1 mouse cellular context compared by ENCODE assay signal in the genomic region with DNA sequence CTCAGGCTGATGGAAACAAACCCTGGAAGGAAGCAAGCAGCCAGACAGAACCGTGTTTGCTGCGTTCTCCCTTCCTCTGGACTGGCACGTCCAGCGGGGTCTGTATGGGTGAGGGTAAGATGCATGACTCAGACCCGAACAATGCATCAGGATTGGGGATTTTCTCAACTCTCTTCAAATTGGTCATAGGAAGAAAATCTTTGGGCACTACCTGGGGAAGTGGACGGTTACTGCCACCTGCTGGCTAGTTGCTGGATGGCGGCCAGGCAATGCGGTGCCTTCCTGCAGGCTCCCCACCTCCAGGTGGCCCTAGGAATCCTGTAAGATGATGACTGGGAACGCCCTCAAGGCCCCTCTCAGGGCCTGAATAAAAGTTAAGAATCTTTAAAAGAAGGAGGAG.
A peak's percentile ranks its signal among the peaks of the same experiment; 100 is the strongest.
TF ChIP-seq lines count a peak whose summit lies in the region.

No protein-coding gene starts in this region.

TF ChIP-seq in MEL, 35 proteins besides CTCF, POLR2A, EP300 and RAD21 (continued from another document):
- TF ChIP-seq TCF12 (IDR thresholded peaks at IDR 0.05; ENCODE audit: low read depth, low read length) (no peak), GATA1 (IDR thresholded peaks at IDR 0.05; ENCODE audit: low read depth, low read length) (no peak), E2F4 (IDR thresholded peaks at IDR 0.05; ENCODE audit: borderline replicate concordance, low read depth, low read length) (no peak), KAT2A (conservative IDR thresholded peaks at IDR 0.05; ENCODE audit: low read depth, low read length) (no peak), MYC (IDR thresholded peaks at IDR 0.05; ENCODE audit: low read depth, low read length) (0 out of 2 replicates have a peak, but pooled peaks have one; percentile 37), MEF2A (IDR thresholded peaks at IDR 0.05; ENCODE audit: extremely low read depth, insufficient replicate concordance, low read depth, low read length, poor library complexity, severe bottlenecking) (no peak), NELFE (IDR thresholded peaks at IDR 0.05; ENCODE audit: low read depth, low read length) (no peak), MAZ (IDR thresholded peaks at IDR 0.05; ENCODE audit: low read depth, low read length) (no peak)
